Mouse (Mus musculus) MEL-GATA-1-ER (cell line): ENCODE results near the gene Cat.
A peak's percentile ranks its signal among the peaks of the same experiment; 100 is the strongest.

ENCODE experiments used
- DNase-seq: peaks from one replicate; pipeline ENCODE4 v3.0.0-alpha.2; 2012; ENCODE audit warnings: low read depth; ENCODE audit errors: extremely low read depth

Gene Cat

GRCm38 (mm10) chr2:103439071-103439622, 45.8 kb downstream of the Cat start:
- no peak for DNase-seq

GRCm38 (mm10) chr2:103436534-103436933, 48.4 kb downstream of the Cat start:
- no peak for DNase-seq

GRCm38 (mm10) chr2:103435110-103435509, 49.9 kb downstream of the Cat start:
- no peak for DNase-seq

GRCm38 (mm10) chr2:103432695-103433275, 52.2 kb downstream of the Cat start:
- no peak for DNase-seq

- DNase-seq: no peak
These were observed 54.2 kb downstream of the Cat start for GRCm38 (mm10) chr2:103430712-103431111.

GRCm38 (mm10) chr2:103428356-103428755, 56.6 kb downstream of the Cat start:
- no peak for DNase-seq

GRCm38 (mm10) chr2:103425456-103426063, 59.4 kb downstream of the Cat start:
- no peak for DNase-seq

- peak; percentile 30 for DNase-seq
These were observed 60.5 kb downstream of the Cat start for GRCm38 (mm10) chr2:103424349-103425026.

- DNase-seq: no peak
These were observed 61.1 kb downstream of the Cat start for GRCm38 (mm10) chr2:103423884-103424283.

GRCm38 (mm10) chr2:103420650-103421507, 64.1 kb downstream of the Cat start:
- no peak for DNase-seq

GRCm38 (mm10) chr2:103415774-103416173, 69.2 kb downstream of the Cat start:
- no peak for DNase-seq

- no peak for DNase-seq
These were observed 71.6 kb downstream of the Cat start for GRCm38 (mm10) chr2:103413381-103413780.

GRCm38 (mm10) chr2:103411816-103412215, 73.1 kb downstream of the Cat start:
- no peak for DNase-seq

- DNase-seq: no peak
These were observed 73.6 kb downstream of the Cat start, which contains the start of gene Elf5 for GRCm38 (mm10) chr2:103411348-103411747. Gene Elf5 (plus strand): TSS chr2:103411688.

- DNase-seq: no peak
These were observed 78.7 kb downstream of the Cat start for GRCm38 (mm10) chr2:103406239-103406638.
